Mouse (Mus musculus) CH12.LX (cell line): ENCODE measurements around the gene 1300017J02Rik.

Experiments
- CHD2 ChIP-seq: IDR thresholded peaks from 2 replicates; pipeline ENCODE4 v1.6.1; 2011; ENCODE audit warnings: low read length, improper control_type of control experiment
- CTCF ChIP-seq, 2 experiments: IDR thresholded peaks in 1 of 2; conservative IDR thresholded peaks in 1 of 2; 2 replicates each; pipeline ENCODE4 v1.5.1; 2011 to 2012; ENCODE audit warnings: low read depth in 2 of 2, low read length in 2 of 2, improper control_type of control experiment in 1 of 2, inconsistent platforms in 1 of 2, mild to moderate bottlenecking in 1 of 2, moderate library complexity in 1 of 2
- E2F4 ChIP-seq: IDR thresholded peaks from 2 replicates; pipeline ENCODE4 v1.6.1; 2011; ENCODE audit warnings: low read depth, low read length, improper control_type of control experiment; ENCODE audit not compliant: insufficient replicate concordance
- EP300 ChIP-seq: IDR thresholded peaks from 2 replicates; pipeline ENCODE4 v1.6.1; 2011; ENCODE audit warnings: low read length, improper control_type of control experiment
- ETS1 ChIP-seq: conservative IDR thresholded peaks from 2 replicates; pipeline ENCODE4 v1.6.1; 2012; ENCODE audit warnings: low read depth, mild to moderate bottlenecking, inconsistent platforms, low read length, improper control_type of control experiment, moderate library complexity
- GABPA ChIP-seq: IDR thresholded peaks from 2 replicates; pipeline ENCODE4 v1.6.1; 2012; ENCODE audit warnings: low read depth, low read length, improper control_type of control experiment, inconsistent platforms; ENCODE audit not compliant: insufficient replicate concordance
- HCFC1 ChIP-seq: IDR thresholded peaks from 2 replicates; pipeline ENCODE4 v1.6.1; 2012; ENCODE audit warnings: low read depth, mild to moderate bottlenecking, inconsistent platforms, low read length, improper control_type of control experiment
- MAFK ChIP-seq: IDR thresholded peaks from 2 replicates; pipeline ENCODE4 v1.6.1; 2011; ENCODE audit warnings: low read length, improper control_type of control experiment; ENCODE audit not compliant: insufficient replicate concordance
- MXI1 ChIP-seq: IDR thresholded peaks from 2 replicates; pipeline ENCODE4 v1.6.1; 2011; ENCODE audit warnings: mild to moderate bottlenecking, low read depth, low read length, improper control_type of control experiment
- NELFE ChIP-seq: IDR thresholded peaks from 2 replicates; pipeline ENCODE4 v1.6.1; 2011; ENCODE audit warnings: low read depth, low read length, improper control_type of control experiment
- POLR2A ChIP-seq: IDR thresholded peaks from 2 replicates; pipeline ENCODE4 v1.6.1; 2011; ENCODE audit warnings: low read depth, mild to moderate bottlenecking, improper control_type of control experiment, low read length
- RAD21 ChIP-seq: IDR thresholded peaks from 2 replicates; pipeline ENCODE4 v1.6.1; 2011; ENCODE audit warnings: low read depth, mild to moderate bottlenecking, low read length, improper control_type of control experiment, moderate library complexity
- RCOR1 ChIP-seq: conservative IDR thresholded peaks from 2 replicates; pipeline ENCODE4 v1.6.1; 2012; ENCODE audit warnings: low read depth, mild to moderate bottlenecking, inconsistent platforms, low read length, improper control_type of control experiment
- SIN3A ChIP-seq: IDR thresholded peaks from 2 replicates; pipeline ENCODE4 v1.6.1; 2012; ENCODE audit warnings: low read length, improper control_type of control experiment, inconsistent platforms

DNA sequence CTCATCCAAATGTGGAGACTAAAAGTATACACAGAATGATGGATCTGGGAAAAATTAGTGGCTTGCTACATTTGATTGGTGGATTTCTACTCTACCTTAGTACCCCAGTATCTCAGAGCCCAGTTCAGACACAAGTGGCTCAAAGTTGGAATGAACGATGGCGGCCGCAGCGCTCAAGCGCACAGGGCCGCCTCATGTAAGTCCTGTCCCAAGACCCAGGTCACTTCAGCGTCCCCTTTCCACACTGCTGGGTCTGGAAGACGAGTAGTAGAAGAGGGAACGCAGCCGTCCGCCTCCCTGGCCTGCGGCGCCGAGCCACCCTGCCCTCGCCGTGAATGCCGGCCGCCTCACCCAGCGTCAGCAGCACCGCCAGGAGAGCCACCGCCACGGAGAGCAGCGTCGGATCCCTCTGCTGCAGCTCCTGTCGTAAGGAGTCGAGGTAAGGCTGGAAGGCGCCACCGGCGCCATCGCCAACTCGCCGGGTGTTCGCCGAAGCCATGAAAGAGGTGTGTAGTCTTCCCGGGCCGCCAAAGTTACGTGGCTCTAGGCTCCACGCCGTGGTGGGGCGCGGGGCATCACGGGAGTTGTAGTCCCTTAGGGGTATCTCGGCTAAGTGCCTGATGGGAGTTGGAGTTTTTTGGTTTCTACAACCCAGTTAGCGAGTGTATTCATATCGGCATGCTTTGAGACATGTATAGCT, 103.2 kb downstream of the 1300017J02Rik start, which contains the start of gene Srprb:
- TF ChIP-seq POLR2A (peak; percentile 88), RAD21 (no peak), GABPA (peak; percentile 79; the same call in 1 of the 2 replicates), MAFK (no peak), EP300 (no peak), CTCF (conservative IDR thresholded peaks at IDR 0.05 in 1 of 2, IDR thresholded peaks at IDR 0.05 in 1 of 2; ENCODE audit: low read depth in 2 of 2, low read length in 2 of 2) (no peak), MXI1 (peak; percentile 94), RCOR1 (0 out of 2 replicates have a peak, but pooled peaks have one; percentile 16), NELFE (peak; percentile 73), HCFC1 (peak; percentile 100), CHD2 (no peak), SIN3A (peak; percentile 73), ETS1 (no peak), E2F4 (peak; percentile 79; the same call in 1 of the 2 replicates)
